Mouse (Mus musculus) midbrain, embryonic 10.5 days (tissue): ENCODE data around the gene Basp1. TPM values are rescaled to one million over a fixed set of nuclear protein-coding genes. Genes with fewer than 3 reads are reported as not detected.

Source experiments
- DNase-seq: peaks from one replicate; pipeline ENCODE4 v3.0.0-alpha.2; 2017; ENCODE audit warnings: low spot score
- H3K27ac ChIP-seq: fragments of 300-500 bp; sonication (generic); replicated peaks from 2 replicates; pipeline ENCODE4 v1.5.1; 2016; ENCODE audit warnings: mild to moderate bottlenecking
- H3K27me3 ChIP-seq: fragments of 300-500 bp; sonication (generic); 2 replicates; pipeline ENCODE4 v1.6.1; 2016; ENCODE audit warnings: low read depth, mild to moderate bottlenecking; ENCODE audit not compliant: poor library complexity, severe bottlenecking
- H3K36me3 ChIP-seq: fragments of 300-500 bp; sonication (generic); 2 replicates; pipeline ENCODE4 v1.6.1; 2016; ENCODE audit warnings: mild to moderate bottlenecking, moderate library complexity
- H3K4me1 ChIP-seq: fragments of 300-500 bp; sonication (generic); 2 replicates; pipeline ENCODE4 v1.6.1; 2016
- H3K4me3 ChIP-seq: fragments of 300-500 bp; sonication (generic); 2 replicates; pipeline ENCODE4 v1.5.1; 2016; ENCODE audit warnings: mild to moderate bottlenecking, moderate library complexity
- H3K9me3 ChIP-seq: fragments of 300-500 bp; sonication (generic); replicated peaks from 2 replicates; pipeline ENCODE4 v1.6.1; 2016; ENCODE audit warnings: mild to moderate bottlenecking
- WGBS: fragments of 180-500 bp; shearing (Covaris S2); methylation state at CpG from one replicate; pipeline ENCODE4 v1.1.7; 2016; 5-methylcytosine and 5-hydroxymethylcytosine counted together
- polyA plus RNA-seq: library from polyadenylated mRNA; unstranded; fragments of >200 nt; fragmentation: Nextera tagmentation; extraction: Ambion mirVana; gene quantifications from 2 replicates; pipeline ENCODE4 v1.2.1, GENCODE M21; 2016

Gene Basp1
- polyA plus RNA-seq, 1 experiment from 2014 or later: 37.6 TPM

- peak overlapping the region; percentile 98 for H3K4me3 ChIP-seq
- no peaks in the 10 kb centered on the region for H3K9me3 ChIP-seq
- WGBS: 0% methylated on average over 34 of the region's 35 CpGs
- peak overlapping the region; percentile 99 for H3K27ac ChIP-seq
- peaks cover 68% of the 10 kb centered on the region for H3K4me1 ChIP-seq
- peak; percentile 74 for DNase-seq
- H3K27me3 ChIP-seq: no peaks in the 10 kb centered on the region
- H3K36me3 ChIP-seq: peaks cover 25% of the 10 kb centered on the region
Measured at GRCm38 (mm10) chr15:25412761-25413261, 753 bp downstream of the Basp1 start.

- under 1% methylated on average over 25 of the region's 25 CpGs for WGBS
- Histone ChIP-seq H3K4me3 (peak overlapping the region; percentile 98), H3K27ac (peak overlapping the region; percentile 99), H3K4me1 (peaks cover 64% of the 10 kb centered on the region), H3K27me3 (no peaks in the 10 kb centered on the region), H3K36me3 (peaks cover 29% of the 10 kb centered on the region), H3K9me3 (no peaks in the 10 kb centered on the region)
- DNase-seq: peak; percentile 90
Measured at GRCm38 (mm10) chr15:25412171-25412641, 1.4 kb downstream of the Basp1 start.

- DNase-seq: peak; percentile 54
- Histone ChIP-seq H3K36me3 (peaks cover 36% of the 10 kb centered on the region), H3K4me3 (peak overlapping the region; percentile 98), H3K9me3 (no peaks in the 10 kb centered on the region), H3K4me1 (peaks cover 61% of the 10 kb centered on the region), H3K27me3 (no peaks in the 10 kb centered on the region), H3K27ac (peak overlapping the region; percentile 99)
- 24% methylated on average over 7 of the region's 7 CpGs for WGBS
Measured at GRCm38 (mm10) chr15:25411461-25411860, 2.1 kb downstream of the Basp1 start.

GRCm38 (mm10) chr15:25405926-25406325 is 7.6 kb downstream of the Basp1 start:
- peaks cover 48% of the 10 kb centered on the region for H3K4me1 ChIP-seq
- peaks cover 92% of the 10 kb centered on the region for H3K36me3 ChIP-seq
- DNase-seq: no peak
- no peak overlapping the region for H3K27ac ChIP-seq
- H3K4me3 ChIP-seq: no peak overlapping the region
- 85% methylated on average over 5 of the region's 5 CpGs for WGBS
- no peaks in the 10 kb centered on the region for H3K27me3 ChIP-seq
- no peaks in the 10 kb centered on the region for H3K9me3 ChIP-seq

GRCm38 (mm10) chr15:25403879-25404278 is 9.7 kb downstream of the Basp1 start:
- Histone ChIP-seq H3K27ac (no peak overlapping the region), H3K4me1 (peaks cover 27% of the 10 kb centered on the region), H3K36me3 (peaks cover 97% of the 10 kb centered on the region), H3K9me3 (no peaks in the 10 kb centered on the region), H3K27me3 (no peaks in the 10 kb centered on the region), H3K4me3 (no peak overlapping the region)
- WGBS: 97% methylated on average over 7 of the region's 7 CpGs
- no peak for DNase-seq

- DNase-seq: no peak
- Histone ChIP-seq H3K27me3 (no peaks in the 10 kb centered on the region), H3K4me1 (peaks cover 17% of the 10 kb centered on the region; the same call in 1 of the 2 replicates), H3K4me3 (no peak overlapping the region), H3K36me3 (peaks cover 95% of the 10 kb centered on the region), H3K27ac (no peak overlapping the region), H3K9me3 (no peaks in the 10 kb centered on the region)
- WGBS: 77% methylated on average over 3 of the region's 3 CpGs
Measured at GRCm38 (mm10) chr15:25402001-25402400, 11.6 kb downstream of the Basp1 start.

GRCm38 (mm10) chr15:25400276-25400675 is 13.3 kb downstream of the Basp1 start:
- 93% methylated on average over 8 of the region's 8 CpGs for WGBS
- no peaks in the 10 kb centered on the region for H3K9me3 ChIP-seq
- H3K4me1 ChIP-seq: peaks cover 14% of the 10 kb centered on the region; the same call in 1 of the 2 replicates
- H3K27ac ChIP-seq: no peak overlapping the region
- H3K27me3 ChIP-seq: no peaks in the 10 kb centered on the region
- no peak overlapping the region for H3K4me3 ChIP-seq
- peaks cover 94% of the 10 kb centered on the region for H3K36me3 ChIP-seq
- DNase-seq: no peak

- H3K27me3 ChIP-seq: no peaks in the 10 kb centered on the region
- H3K36me3 ChIP-seq: peaks cover 93% of the 10 kb centered on the region
- H3K27ac ChIP-seq: no peak overlapping the region
- H3K4me1 ChIP-seq: no peaks in the 10 kb centered on the region
- WGBS: 89% methylated on average over 9 of the region's 9 CpGs
- no peaks in the 10 kb centered on the region for H3K9me3 ChIP-seq
- no peak for DNase-seq
- H3K4me3 ChIP-seq: no peak overlapping the region
Measured at GRCm38 (mm10) chr15:25395912-25396590, 17.5 kb downstream of the Basp1 start.

- no peak overlapping the region for H3K27ac ChIP-seq
- no peaks in the 10 kb centered on the region for H3K4me1 ChIP-seq
- 91% methylated on average over 4 of the region's 4 CpGs for WGBS
- H3K4me3 ChIP-seq: no peak overlapping the region
- H3K9me3 ChIP-seq: no peaks in the 10 kb centered on the region
- peaks cover 98% of the 10 kb centered on the region for H3K36me3 ChIP-seq
- DNase-seq: no peak
- no peaks in the 10 kb centered on the region for H3K27me3 ChIP-seq
Measured at GRCm38 (mm10) chr15:25392525-25393099, 21.0 kb downstream of the Basp1 start.

GRCm38 (mm10) chr15:25391210-25391609 is 22.4 kb downstream of the Basp1 start:
- Histone ChIP-seq H3K9me3 (no peaks in the 10 kb centered on the region), H3K36me3 (peaks cover 99% of the 10 kb centered on the region), H3K27ac (no peak overlapping the region), H3K27me3 (no peaks in the 10 kb centered on the region), H3K4me1 (no peaks in the 10 kb centered on the region), H3K4me3 (no peak overlapping the region)
- 93% methylated on average over 5 of the region's 5 CpGs for WGBS
- no peak for DNase-seq

GRCm38 (mm10) chr15:25387572-25387971 is 26.0 kb downstream of the Basp1 start:
- H3K4me3 ChIP-seq: no peak overlapping the region
- 91% methylated on average over 6 of the region's 6 CpGs for WGBS
- H3K9me3 ChIP-seq: no peaks in the 10 kb centered on the region
- no peak for DNase-seq
- H3K27me3 ChIP-seq: no peaks in the 10 kb centered on the region
- no peaks in the 10 kb centered on the region for H3K4me1 ChIP-seq
- peaks cover 99% of the 10 kb centered on the region for H3K36me3 ChIP-seq
- H3K27ac ChIP-seq: no peak overlapping the region

- Histone ChIP-seq H3K36me3 (peaks cover 86% of the 10 kb centered on the region), H3K27ac (no peak overlapping the region), H3K9me3 (no peaks in the 10 kb centered on the region), H3K4me3 (no peak overlapping the region), H3K27me3 (no peaks in the 10 kb centered on the region), H3K4me1 (peaks cover 32% of the 10 kb centered on the region)
- DNase-seq: no peak
- WGBS: 85% methylated on average over 5 of the region's 5 CpGs
Measured at GRCm38 (mm10) chr15:25380051-25380450, 33.5 kb downstream of the Basp1 start.

GRCm38 (mm10) chr15:25378707-25379106 is 34.9 kb downstream of the Basp1 start:
- WGBS: 94% methylated on average over 8 of the region's 8 CpGs
- H3K36me3 ChIP-seq: peaks cover 73% of the 10 kb centered on the region
- H3K4me3 ChIP-seq: no peak overlapping the region
- no peak for DNase-seq
- H3K4me1 ChIP-seq: peaks cover 34% of the 10 kb centered on the region
- no peaks in the 10 kb centered on the region for H3K9me3 ChIP-seq
- no peaks in the 10 kb centered on the region for H3K27me3 ChIP-seq
- H3K27ac ChIP-seq: no peak overlapping the region
